Mouse (Mus musculus): Measurements from ENCODE around the gene Gm10310. TPM values are rescaled to one million over a fixed set of nuclear protein-coding genes. Genes with fewer than 3 reads are reported as not detected.
"Not testable (repeated sequence)": the region's sequence is repeated elsewhere in the genome, so short reads cannot be mapped to it uniquely, and the experiment has no call there.

The Gm10310 gene
- not detected in 2 replicates for polyA plus RNA-seq (2012)

DNA sequence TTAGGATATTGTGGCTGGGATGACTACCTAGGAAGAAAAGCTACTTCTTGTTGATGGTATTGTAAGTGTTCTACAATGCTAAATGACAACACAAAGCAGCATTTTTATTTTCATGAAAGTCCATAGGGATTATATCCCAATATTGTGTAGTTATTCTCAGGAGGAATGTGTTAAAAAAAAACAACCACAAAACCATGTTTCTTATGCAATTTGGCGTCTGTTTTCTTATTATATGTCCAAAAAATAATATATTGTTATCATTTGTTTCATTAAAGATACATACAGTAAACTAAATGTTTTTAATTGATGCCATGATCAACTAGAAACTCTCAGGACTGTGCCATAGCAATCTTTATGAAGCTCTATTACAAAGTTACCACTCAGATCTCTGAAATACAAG, at the start of gene Gm10310:
TSS of gene Gm10310 (minus strand) at position 101 of the 400 bp plus-strand sequence.
- not testable (repeated sequence) for H3K4me1 ChIP-seq (ENCODE audit: control insufficient read depth); H3K36me3 ChIP-seq (ENCODE audit: control insufficient read depth); H3K27me3 ChIP-seq (ENCODE audit: control insufficient read depth); H3K9me3 ChIP-seq (ENCODE audit: control insufficient read depth, low read length); H3K4me3 ChIP-seq (replicated peaks)

DNA sequence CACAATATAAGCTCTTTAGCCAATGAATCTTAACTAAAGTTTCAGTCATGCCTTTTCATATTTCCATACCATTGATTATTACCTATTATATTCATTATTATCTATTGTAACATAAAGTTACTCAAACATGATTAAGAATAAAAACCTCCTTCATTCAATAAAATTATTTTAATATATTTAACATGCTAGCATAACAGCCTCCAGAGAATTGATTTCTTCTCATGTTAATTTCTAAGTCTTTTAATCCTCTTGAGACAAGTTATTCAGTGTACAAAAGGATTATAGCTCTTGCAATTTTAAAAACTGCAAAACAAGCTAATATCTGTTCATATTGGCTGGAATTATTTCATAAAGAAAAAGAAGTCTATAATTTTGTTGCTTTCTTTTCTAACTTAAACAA, 45.2 kb upstream of the Gm10310 start, which contains the start of gene Olfr821:
TSS of gene Olfr821 (plus strand) at position 301 of the 400 bp plus-strand sequence.
- Histone ChIP-seq H3K36me3 (ENCODE audit: control insufficient read depth) (no peaks in the 10 kb centered on the region), H3K27me3 (ENCODE audit: control insufficient read depth) (no peaks in the 10 kb centered on the region), H3K4me1 (ENCODE audit: control insufficient read depth) (no peaks in the 10 kb centered on the region), H3K4me3 (replicated peaks) (no peak within 1 kb of the TSS), H3K9me3 (ENCODE audit: control insufficient read depth, low read length) (no peaks in the 10 kb centered on the region)
- TF ChIP-seq TAL1 (IDR thresholded peaks at IDR 0.05; ENCODE audit: low read length) (no peak), GATA1 (IDR thresholded peaks at IDR 0.05; ENCODE audit: low read length) (no peak)

GRCm38 (mm10) chr10:130012321-130012720, 27.5 kb upstream of the Gm10310 start, which contains the start of gene Olfr820:
TSS of gene Olfr820 (plus strand) at chr10:130012621.
- Histone ChIP-seq H3K27me3 (ENCODE audit: control insufficient read depth) (no peaks in the 10 kb centered on the region), H3K36me3 (ENCODE audit: control insufficient read depth) (no peaks in the 10 kb centered on the region), H3K4me3 (replicated peaks) (no peak within 1 kb of the TSS), H3K9me3 (ENCODE audit: control insufficient read depth, low read length) (no peaks in the 10 kb centered on the region), H3K4me1 (ENCODE audit: control insufficient read depth) (no peaks in the 10 kb centered on the region)
- TF ChIP-seq GATA1 (IDR thresholded peaks at IDR 0.05; ENCODE audit: low read length): no peak
- no peak for TF ChIP-seq TAL1 (IDR thresholded peaks at IDR 0.05; ENCODE audit: low read length)

DNA sequence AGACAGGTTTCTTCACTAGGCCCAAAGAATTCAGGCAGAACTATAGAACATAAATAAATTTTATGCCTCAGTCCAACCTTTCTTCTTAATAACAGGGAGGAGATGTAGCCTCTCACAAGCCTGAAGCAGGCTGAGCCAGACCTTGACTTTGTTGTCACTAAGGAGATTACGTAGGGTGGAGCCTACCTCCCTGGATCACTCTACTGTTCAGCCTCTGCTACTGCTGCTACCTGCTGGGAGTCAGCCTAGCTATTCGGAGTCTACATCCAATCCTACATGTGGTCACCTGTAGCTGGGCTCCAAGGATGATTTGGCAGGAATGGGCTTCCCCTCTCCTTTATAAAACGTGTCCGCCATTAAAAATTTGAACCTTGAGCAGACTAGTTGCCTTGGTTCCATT, 20.5 kb upstream of the Gm10310 start:
- H3K4me3 ChIP-seq (replicated peaks); H3K27me3 ChIP-seq (ENCODE audit: control insufficient read depth); H3K4me1 ChIP-seq (ENCODE audit: control insufficient read depth); H3K9me3 ChIP-seq (ENCODE audit: control insufficient read depth, low read length); H3K36me3 ChIP-seq (ENCODE audit: control insufficient read depth): not testable (repeated sequence)

GRCm38 (mm10) chr10:130004104-130004503, 19.2 kb upstream of the Gm10310 start:
- H3K36me3 ChIP-seq (ENCODE audit: control insufficient read depth); H3K9me3 ChIP-seq (ENCODE audit: control insufficient read depth, low read length); H3K4me1 ChIP-seq (ENCODE audit: control insufficient read depth); H3K4me3 ChIP-seq (replicated peaks); H3K27me3 ChIP-seq (ENCODE audit: control insufficient read depth): not testable (repeated sequence)

DNA sequence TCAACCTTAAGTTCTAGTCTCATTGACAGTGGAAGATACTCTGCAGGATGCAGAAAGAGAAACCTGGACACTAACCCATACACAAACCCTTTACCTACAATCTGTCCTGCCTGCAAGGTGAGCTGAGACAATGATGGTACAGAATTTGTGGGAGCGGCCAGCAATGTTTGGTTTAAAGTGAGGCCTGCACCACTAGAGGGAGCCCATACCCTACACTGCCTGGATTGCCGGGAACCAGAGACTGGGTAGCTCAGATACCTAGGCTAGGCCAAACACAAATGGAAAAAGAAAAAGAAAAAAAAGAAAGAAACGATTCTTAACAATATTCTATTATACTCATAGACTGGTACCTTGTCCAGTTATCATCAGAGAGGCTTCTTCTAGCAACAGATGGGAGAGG, 3.0 kb downstream of the Gm10310 start:
- not testable (repeated sequence) for H3K4me1 ChIP-seq (ENCODE audit: control insufficient read depth); H3K9me3 ChIP-seq (ENCODE audit: control insufficient read depth, low read length); H3K4me3 ChIP-seq (replicated peaks); H3K27me3 ChIP-seq (ENCODE audit: control insufficient read depth); H3K36me3 ChIP-seq (ENCODE audit: control insufficient read depth)

DNA sequence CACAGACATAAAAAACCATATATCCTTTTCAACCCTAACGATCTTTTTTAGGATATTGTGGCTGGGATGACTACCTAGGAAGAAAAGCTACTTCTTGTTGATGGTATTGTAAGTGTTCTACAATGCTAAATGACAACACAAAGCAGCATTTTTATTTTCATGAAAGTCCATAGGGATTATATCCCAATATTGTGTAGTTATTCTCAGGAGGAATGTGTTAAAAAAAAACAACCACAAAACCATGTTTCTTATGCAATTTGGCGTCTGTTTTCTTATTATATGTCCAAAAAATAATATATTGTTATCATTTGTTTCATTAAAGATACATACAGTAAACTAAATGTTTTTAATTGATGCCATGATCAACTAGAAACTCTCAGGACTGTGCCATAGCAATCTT, 8.8 kb downstream of the Gm10310 start, which contains the start of gene Olfr247:
TSS of gene Olfr247 (minus strand) at position 101 of the 400 bp plus-strand sequence.
- H3K36me3 ChIP-seq (ENCODE audit: control insufficient read depth); H3K4me1 ChIP-seq (ENCODE audit: control insufficient read depth); H3K9me3 ChIP-seq (ENCODE audit: control insufficient read depth, low read length); H3K4me3 ChIP-seq (replicated peaks); H3K27me3 ChIP-seq (ENCODE audit: control insufficient read depth): not testable (repeated sequence)

DNA sequence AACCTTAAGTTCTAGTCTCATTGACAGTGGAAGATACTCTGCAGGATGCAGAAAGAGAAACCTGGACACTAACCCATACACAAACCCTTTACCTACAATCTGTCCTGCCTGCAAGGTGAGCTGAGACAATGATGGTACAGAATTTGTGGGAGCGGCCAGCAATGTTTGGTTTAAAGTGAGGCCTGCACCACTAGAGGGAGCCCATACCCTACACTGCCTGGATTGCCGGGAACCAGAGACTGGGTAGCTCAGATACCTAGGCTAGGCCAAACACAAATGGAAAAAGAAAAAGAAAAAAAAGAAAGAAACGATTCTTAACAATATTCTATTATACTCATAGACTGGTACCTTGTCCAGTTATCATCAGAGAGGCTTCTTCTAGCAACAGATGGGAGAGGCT, 11.9 kb downstream of the Gm10310 start:
- not testable (repeated sequence) for H3K4me3 ChIP-seq (replicated peaks); H3K9me3 ChIP-seq (ENCODE audit: control insufficient read depth, low read length); H3K27me3 ChIP-seq (ENCODE audit: control insufficient read depth); H3K36me3 ChIP-seq (ENCODE audit: control insufficient read depth); H3K4me1 ChIP-seq (ENCODE audit: control insufficient read depth)

DNA sequence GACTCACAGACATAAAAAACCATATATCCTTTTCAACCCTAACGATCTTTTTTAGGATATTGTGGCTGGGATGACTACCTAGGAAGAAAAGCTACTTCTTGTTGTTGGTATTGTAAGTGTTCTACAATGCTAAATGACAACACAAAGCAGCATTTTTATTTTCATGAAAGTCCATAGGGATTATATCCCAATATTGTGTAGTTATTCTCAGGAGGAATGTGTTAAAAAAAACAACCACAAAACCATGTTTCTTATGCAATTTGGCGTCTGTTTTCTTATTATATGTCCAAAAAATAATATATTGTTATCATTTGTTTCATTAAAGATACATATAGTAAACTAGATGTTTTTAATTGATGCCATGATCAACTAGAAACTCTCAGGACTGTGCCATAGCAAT, 17.7 kb downstream of the Gm10310 start, which contains the start of gene Olfr819:
TSS of gene Olfr819 (minus strand) at position 101 of the 400 bp plus-strand sequence.
- H3K36me3 ChIP-seq (ENCODE audit: control insufficient read depth); H3K4me1 ChIP-seq (ENCODE audit: control insufficient read depth); H3K4me3 ChIP-seq (replicated peaks); H3K9me3 ChIP-seq (ENCODE audit: control insufficient read depth, low read length); H3K27me3 ChIP-seq (ENCODE audit: control insufficient read depth): not testable (repeated sequence)

GRCm38 (mm10) chr10:129966232-129966631, 18.6 kb downstream of the Gm10310 start:
- H3K9me3 ChIP-seq (ENCODE audit: control insufficient read depth, low read length); H3K27me3 ChIP-seq (ENCODE audit: control insufficient read depth); H3K4me1 ChIP-seq (ENCODE audit: control insufficient read depth); H3K4me3 ChIP-seq (replicated peaks); H3K36me3 ChIP-seq (ENCODE audit: control insufficient read depth): not testable (repeated sequence)

DNA sequence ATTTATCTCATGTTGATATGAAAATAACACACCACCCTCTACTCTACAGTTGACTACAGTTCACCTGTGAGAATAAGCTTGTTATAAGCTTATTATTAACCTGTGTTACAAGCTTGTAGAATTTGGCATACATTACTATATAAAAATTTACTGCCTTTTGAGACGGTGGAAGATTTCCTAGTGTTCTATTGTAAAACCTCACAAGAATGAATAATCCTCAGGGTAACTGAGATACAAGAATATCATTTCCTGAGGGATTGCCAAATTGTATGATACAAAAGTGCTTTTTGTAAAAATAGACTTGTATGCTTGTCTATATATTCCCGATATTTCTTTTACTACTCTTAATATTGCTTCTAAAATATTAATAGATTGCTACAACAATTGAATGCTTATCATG, 35.9 kb downstream of the Gm10310 start, which contains the start of gene Olfr818:
TSS of gene Olfr818 (minus strand) at position 101 of the 400 bp plus-strand sequence.
- Histone ChIP-seq H3K9me3 (ENCODE audit: control insufficient read depth, low read length) (peaks cover 2% of the 10 kb centered on the region; the same call in 1 of the 2 replicates), H3K36me3 (ENCODE audit: control insufficient read depth) (no peaks in the 10 kb centered on the region), H3K27me3 (ENCODE audit: control insufficient read depth) (no peaks in the 10 kb centered on the region), H3K4me3 (replicated peaks) (no peak within 1 kb of the TSS), H3K4me1 (ENCODE audit: control insufficient read depth) (no peaks in the 10 kb centered on the region)
- TF ChIP-seq TAL1 (IDR thresholded peaks at IDR 0.05; ENCODE audit: low read length) (no peak), GATA1 (IDR thresholded peaks at IDR 0.05; ENCODE audit: low read length) (no peak)

Other genes with a start within 250 kb of the Gm10310 start
- gene Olfr806, start 243.1 kb downstream of the Gm10310 start, polyA plus RNA-seq (2012): not detected in 2 replicates
- not detected in 2 replicates for gene Olfr807, start 227.3 kb downstream of the Gm10310 start, polyA plus RNA-seq (2012)
- not detected in 2 replicates for gene Olfr808, start 219.6 kb downstream of the Gm10310 start, polyA plus RNA-seq (2012)
- gene Olfr809, start 210.4 kb downstream of the Gm10310 start, polyA plus RNA-seq (2012): not detected in 2 replicates
- gene Olfr810, start 190.1 kb downstream of the Gm10310 start, polyA plus RNA-seq (2012): not detected in 2 replicates
- not detected in 2 replicates for gene Olfr811, start 180.7 kb downstream of the Gm10310 start, polyA plus RNA-seq (2012)
- not detected in 2 replicates for gene Olfr812, start 139.0 kb downstream of the Gm10310 start, polyA plus RNA-seq (2012)
- not detected in 2 replicates for gene Olfr813, start 129.7 kb downstream of the Gm10310 start, polyA plus RNA-seq (2012)
- not detected in 2 replicates for gene Olfr814, start 105.2 kb downstream of the Gm10310 start, polyA plus RNA-seq (2012)
- gene Olfr815, start 79.2 kb downstream of the Gm10310 start, polyA plus RNA-seq (2012): not detected in 2 replicates
- gene Olfr816, start 69.5 kb downstream of the Gm10310 start, polyA plus RNA-seq (2012): not detected in 2 replicates
- gene Olfr818, start 36.0 kb downstream of the Gm10310 start, polyA plus RNA-seq (2012): not detected in 2 replicates
- not detected in 2 replicates for gene Olfr819, start 17.8 kb downstream of the Gm10310 start, polyA plus RNA-seq (2012)
- 0.02 TPM in 1 of 2 replicates, not detected in the other for gene Olfr247, start 8.9 kb downstream of the Gm10310 start, polyA plus RNA-seq (2012)
- gene Olfr820, start 27.6 kb upstream of the Gm10310 start, polyA plus RNA-seq (2012): 0.01 TPM in 1 of 2 replicates, not detected in the other
- gene Olfr821, start 45.3 kb upstream of the Gm10310 start, polyA plus RNA-seq (2012): not detected in 2 replicates
- gene Olfr822, start 86.1 kb upstream of the Gm10310 start, polyA plus RNA-seq (2012): not detected in 2 replicates
- not detected in 2 replicates for gene Olfr823, start 130.3 kb upstream of the Gm10310 start, polyA plus RNA-seq (2012)
- 0.01 TPM in 1 of 2 replicates, not detected in the other for gene Olfr824, start 144.9 kb upstream of the Gm10310 start, polyA plus RNA-seq (2012)
- not detected in 2 replicates for gene Olfr825, start 181.7 kb upstream of the Gm10310 start, polyA plus RNA-seq (2012)
- not detected in 2 replicates for gene Olfr826, start 199.1 kb upstream of the Gm10310 start, polyA plus RNA-seq (2012)
- gene Olfr827, start 229.3 kb upstream of the Gm10310 start, polyA plus RNA-seq (2012): under 0.01 TPM in 1 of 2 replicates, not detected in the other

Measured in erythroblast, embryonic 14.5 days (primary cell).